Mouse (Mus musculus) embryo, embryonic 11.5 days (tissue): ENCODE results near the gene Oxct1.

Source experiments
- DNase-seq: peaks from one replicate; pipeline ENCODE4 v3.0.0-alpha.2; 2012; ENCODE audit warnings: low read depth, low spot score

Oxct1 gene

DNA sequence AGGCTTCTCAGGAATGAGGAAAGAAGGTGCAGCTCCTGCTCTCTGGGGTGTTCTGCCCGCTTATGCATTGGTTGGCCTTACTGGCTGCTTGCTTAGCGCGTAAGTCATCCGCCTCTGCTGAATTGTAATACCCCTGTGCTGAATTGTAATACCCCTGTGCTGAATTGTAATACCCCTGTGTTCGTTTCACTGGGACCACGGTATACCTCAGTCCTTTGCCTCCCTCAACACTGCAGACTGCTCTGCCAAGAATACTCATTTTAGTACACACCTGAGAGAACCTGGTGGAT, 2.2 kb downstream of the Oxct1 start:
- DNase-seq, result no peak

DNA sequence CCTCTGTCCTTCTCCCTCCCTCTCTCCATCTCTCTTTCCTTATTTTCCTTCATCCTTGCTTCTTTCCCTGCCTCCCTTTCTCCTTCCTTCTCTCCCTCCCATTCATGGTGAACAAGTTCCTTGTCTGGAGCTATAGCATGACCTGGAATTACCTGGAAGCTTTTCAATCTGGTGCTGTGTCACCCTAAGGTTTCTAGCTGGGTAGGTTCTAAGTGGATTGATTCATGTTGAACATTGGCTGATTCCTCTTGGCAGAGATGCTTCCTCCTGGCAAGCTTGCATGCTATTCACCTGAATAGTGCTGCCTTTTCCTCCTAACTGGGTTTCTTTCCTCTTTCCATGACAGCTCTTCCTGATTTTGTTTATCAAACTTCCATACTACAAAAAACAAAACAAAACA, 2.8 kb downstream of the Oxct1 start:
- no peak for DNase-seq

DNA sequence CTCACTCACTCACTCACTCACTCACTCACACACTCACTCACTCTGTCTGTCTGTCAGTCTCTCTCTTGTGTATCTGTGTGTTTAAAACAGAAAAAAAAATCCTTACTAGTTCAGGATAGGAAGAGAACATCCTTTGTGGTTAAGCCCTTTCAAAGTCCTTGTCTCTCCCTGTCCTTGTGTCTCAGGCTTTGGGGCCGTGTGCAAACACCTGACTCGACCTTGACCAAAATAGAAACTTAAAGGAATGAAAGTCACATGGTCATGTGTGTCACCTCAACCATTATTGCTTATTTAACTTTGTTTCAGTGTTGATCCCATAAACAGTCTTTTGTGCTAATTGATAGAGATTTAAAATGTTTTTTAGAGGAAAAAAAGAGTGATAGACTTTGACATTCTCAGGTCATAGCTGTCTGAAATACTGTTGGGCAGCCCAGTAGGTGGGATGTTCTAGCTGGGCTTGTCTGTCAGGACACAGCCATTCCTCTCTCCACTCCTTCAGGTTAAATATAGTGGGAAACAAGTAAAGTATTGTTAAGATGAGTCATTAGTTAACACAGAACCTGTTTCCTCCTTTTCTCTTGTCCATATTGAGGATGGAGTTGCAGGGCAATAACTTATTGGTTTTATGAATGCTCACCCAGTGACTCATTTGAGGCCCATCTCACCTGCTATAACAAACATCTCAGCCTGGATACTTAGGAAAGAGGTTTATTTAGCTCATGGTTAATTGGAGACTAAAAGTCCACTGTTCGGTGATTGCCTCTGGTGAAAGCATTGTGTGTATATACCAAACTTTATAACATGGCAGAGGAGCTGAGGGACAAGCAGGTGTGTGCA, 7.2 kb downstream of the Oxct1 start:
- no peak for DNase-seq

DNA sequence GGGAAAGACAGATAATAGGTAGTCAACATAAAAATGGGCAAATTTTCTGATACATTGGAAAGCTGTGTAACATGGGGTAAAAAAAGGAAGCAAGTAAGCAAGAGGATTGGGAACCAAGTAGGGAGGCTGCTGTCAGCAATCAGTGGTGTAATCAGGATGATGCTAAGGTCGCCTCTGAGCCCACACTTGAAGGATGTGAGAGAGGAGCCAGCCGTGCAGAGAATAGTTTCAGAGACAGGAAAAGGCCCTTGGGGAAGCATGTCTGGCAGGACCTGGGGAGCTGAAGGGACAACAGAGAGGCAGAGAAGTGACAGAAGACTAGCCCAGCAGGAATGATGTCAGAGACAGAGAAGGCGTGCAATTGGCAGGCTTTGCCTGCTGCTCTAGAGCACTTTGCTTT, 16.2 kb downstream of the Oxct1 start:
- DNase-seq, result no peak

DNA sequence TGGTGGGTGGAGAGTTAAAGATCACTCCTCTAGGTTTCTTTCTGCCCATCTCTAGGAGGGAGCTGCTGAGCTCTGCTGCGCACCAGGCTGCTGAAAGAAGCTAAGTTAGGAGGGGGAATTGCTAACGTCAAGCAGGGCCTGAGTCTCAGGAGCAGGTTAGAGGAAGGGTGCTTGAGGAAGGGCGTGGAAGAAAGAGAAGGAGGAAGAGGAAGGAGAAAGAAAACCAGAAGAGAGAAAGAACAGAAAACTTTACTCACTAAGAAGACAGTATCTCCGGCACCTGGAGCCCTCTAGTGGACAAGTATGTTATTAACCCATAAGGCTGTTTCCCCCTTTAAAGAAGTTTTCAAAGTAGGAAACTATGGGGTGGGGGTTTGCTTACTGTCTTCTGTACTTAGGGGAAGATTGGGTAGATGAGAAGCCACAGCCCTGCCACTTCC, 16.9 kb downstream of the Oxct1 start:
- DNase-seq, result no peak

- DNase-seq, result peak; percentile 8
Observed at GRCm38 (mm10) chr15:4056627-4057026, 30.4 kb downstream of the Oxct1 start.

DNA sequence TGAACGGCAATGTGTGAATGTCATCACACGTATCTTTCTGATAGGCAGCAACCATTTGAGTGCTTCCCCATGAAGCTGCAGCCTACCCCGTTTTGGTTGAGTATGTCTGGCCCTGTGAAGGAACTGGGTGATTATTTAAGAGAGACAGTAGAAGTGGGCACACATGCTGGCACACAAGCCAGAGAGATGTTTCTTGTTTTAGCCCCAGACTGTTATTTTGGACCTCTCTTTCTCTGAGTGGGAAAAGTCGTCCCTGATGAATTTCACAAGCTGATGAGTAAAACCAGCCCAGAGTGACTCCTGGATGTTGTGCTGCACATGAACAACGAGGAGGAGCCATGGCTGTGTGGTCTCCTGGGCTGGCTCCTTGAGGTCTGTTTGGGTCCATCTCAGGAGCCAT, 37.4 kb downstream of the Oxct1 start:
- DNase-seq, result no peak

DNA sequence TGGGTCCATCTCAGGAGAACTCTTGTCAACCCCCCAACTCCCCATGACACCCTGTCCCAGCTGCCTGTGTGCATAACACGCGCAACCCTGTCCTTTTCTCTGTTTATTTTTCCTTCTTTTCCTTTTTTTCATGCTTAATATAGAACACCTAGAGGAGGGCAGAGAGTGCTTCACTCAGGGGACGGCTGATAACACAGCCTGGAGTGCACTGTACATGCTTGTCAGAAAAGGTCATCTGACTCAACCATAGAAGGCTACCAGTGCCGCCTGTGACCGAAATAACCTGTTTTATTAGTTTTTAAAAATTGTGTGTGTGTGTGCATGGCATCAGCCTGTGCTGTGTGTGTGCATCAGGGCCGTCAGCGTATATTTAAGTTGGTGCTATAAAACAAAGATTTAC, 37.8 kb downstream of the Oxct1 start:
- DNase-seq, result no peak

GRCm38 (mm10) chr15:4064694-4065093, 38.5 kb downstream of the Oxct1 start:
- DNase-seq, result no peak

- DNase-seq, result no peak
Observed at GRCm38 (mm10) chr15:4067273-4067990, 41.2 kb downstream of the Oxct1 start.

- DNase-seq, result no peak
Observed at GRCm38 (mm10) chr15:4077978-4078377, 51.8 kb downstream of the Oxct1 start.

DNA sequence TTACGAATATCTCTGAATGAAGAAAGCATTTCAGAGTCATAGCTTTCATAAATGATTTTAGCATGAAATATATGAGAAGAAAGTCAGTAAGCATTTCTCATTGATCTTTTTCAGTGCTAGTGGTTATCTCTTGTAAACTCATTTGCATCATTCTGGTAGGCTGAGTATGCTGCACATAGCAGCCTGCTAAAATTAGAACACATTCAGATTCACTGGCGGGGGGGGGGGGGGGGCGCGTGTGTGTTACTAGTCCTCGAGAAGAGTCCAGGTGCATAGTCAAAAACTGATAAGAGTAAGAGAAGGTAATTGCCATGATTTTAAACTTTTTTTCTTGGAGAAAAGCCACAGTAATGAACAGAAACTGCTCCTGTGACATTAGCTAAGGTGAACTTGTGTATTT, 52.6 kb downstream of the Oxct1 start:
- DNase-seq, result no peak

- no peak for DNase-seq
Observed at GRCm38 (mm10) chr15:4079425-4080189, 53.4 kb downstream of the Oxct1 start.

- no peak for DNase-seq
Observed at GRCm38 (mm10) chr15:4085600-4086384, 59.6 kb downstream of the Oxct1 start.

DNA sequence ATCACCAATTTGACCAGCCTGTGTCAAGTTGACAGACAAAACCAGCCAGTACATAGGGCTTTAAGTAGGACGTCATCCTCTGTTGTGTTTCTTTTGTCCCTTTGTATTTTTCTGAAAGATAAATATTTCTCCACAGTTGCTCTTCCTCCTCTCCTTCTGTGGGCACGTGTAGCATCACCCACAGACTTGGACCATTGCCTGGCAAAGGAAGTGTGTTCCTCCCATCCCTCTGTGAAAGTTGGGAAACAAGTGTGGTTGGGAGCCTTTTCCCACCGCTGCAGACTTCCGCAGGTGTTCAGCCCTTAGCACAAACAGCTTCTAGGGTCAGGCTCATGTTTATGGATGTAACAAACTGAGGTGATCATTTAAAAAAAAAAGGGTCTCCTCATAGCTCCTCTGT, 61.3 kb downstream of the Oxct1 start:
- DNase-seq, result no peak

DNA sequence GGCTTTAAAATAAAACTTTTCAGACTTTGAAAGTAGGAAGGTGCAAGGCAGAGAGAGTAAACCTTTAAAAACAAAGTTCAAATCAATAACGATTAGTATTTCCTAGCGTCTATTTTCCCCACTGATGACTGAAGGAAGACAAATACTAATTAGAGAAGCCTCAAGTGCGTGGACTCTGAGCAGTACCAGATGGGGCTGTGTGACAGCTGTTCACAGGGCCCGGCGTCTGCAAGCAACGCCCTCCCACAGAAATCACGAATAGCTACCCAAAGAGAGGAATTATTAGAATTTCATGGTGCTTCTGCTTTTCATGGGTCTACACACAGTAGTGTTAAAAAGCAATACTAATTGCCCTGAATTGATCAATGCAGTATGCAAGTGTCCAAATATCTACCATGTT, 61.7 kb downstream of the Oxct1 start:
- DNase-seq, result no peak

DNA sequence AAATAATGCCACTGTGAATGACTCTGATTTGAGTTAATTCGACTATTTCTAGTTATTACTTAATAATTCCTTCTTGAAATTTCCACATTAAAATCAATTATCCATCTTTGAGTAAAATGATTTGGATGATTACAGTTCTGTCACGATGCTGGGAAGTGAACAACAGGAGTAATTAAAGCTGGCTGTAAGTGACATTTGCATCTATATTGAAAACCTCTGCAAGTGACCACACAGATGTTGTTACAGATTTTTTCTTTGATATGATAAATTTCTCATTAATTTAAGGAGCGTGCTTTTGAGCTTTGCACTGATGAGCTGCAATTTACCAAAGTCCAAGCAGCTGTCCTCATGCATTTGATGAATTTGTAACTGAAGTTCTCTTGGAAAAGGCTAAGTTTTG, 64.4 kb downstream of the Oxct1 start:
- DNase-seq, result no peak

DNA sequence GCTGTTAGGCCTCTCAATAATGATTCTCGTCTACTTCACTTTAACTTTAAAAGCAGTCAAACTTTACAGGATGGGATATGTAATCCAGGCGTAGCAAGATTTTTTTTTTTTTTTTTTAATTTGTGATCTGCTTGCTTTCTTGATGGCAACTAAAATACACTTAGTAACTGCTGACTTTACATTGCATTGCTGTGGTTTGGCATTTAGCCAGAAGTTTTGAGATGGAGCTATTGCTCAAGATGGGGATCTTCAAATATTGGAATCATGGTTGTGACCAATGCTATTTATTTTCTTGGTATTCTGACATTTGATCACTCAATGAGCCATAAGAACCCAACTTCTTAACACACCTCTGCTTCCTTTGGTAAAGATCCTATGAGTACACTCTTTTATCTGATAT, 66.4 kb downstream of the Oxct1 start:
- DNase-seq, result no peak

- DNase-seq, result no peak
Observed at GRCm38 (mm10) chr15:4100341-4100921, 74.2 kb downstream of the Oxct1 start.

DNA sequence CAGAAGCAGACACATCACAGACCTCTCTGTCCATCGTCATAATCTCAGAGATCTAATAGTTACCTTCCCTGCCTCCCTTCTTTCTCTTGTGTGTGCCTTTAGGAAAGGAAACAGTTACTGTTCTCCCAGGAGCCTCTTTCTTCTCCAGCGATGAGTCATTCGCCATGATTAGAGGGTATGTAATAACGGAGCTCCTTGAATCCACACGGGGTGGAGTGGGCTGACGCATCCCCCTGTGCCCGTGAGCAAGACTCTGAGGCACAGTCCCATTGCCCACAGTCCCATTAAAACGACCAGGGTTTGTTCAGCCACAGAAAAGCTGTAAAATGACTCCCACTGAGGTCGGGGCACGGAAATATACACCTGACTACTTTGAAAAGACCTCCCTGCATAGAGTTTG, 74.8 kb downstream of the Oxct1 start:
- no peak for DNase-seq

DNA sequence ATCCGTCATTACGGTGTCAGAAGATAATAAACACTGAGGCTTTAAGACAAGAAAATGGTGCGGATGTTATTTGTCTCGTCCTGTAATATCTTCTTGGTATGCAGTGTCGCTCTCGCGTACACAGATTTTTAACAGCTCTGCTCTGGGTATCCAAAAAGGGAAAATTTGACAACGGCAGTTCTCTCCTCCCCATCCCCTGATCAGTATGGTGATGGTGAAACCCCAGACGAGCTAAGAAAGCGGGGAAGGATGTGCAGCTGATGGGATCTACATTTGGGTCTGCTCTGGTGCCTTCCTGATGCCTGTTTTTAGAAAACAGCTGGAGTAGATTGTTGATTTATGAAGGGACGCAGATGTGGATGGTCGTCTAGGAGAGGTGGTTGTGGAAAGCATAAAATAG, 78.1 kb downstream of the Oxct1 start:
- DNase-seq, result no peak
